Mouse (Mus musculus) intestine, postnatal 0 days (tissue): ENCODE measurements around the gene Apobec1. TPM values are rescaled to one million over a fixed set of nuclear protein-coding genes. Genes with fewer than 3 reads are reported as not detected.
"Not testable (repeated sequence)": the region's sequence is repeated elsewhere in the genome, so short reads cannot be mapped to it uniquely, and the experiment has no call there.

Experiments used
- ATAC-seq: fragments of 200-750 bp; cut with Nextera tagmentation; 2 replicates; pipeline ENCODE4 v1.8.0; 2017; ENCODE audit warnings: mild to moderate bottlenecking, moderate TSS enrichment, moderate library complexity
- H3K27ac ChIP-seq: fragments of 300-500 bp; sonication (generic); 2 replicates; pipeline ENCODE4 v1.5.1; 2014; ENCODE audit warnings: mild to moderate bottlenecking, low read depth, low read length, moderate library complexity
- H3K27me3 ChIP-seq: fragments of 300-500 bp; sonication (generic); replicated peaks from 2 replicates; pipeline ENCODE4 v1.6.1; 2014; ENCODE audit warnings: low read length, mixed read lengths; ENCODE audit not compliant: control insufficient read depth, insufficient read depth
- H3K36me3 ChIP-seq: fragments of 300-500 bp; sonication (generic); 2 replicates; pipeline ENCODE4 v1.6.1; 2014; ENCODE audit warnings: mild to moderate bottlenecking, moderate library complexity; ENCODE audit not compliant: control insufficient read depth, insufficient read depth
- H3K4me1 ChIP-seq: fragments of 300-500 bp; sonication (generic); replicated peaks from 2 replicates; pipeline ENCODE4 v1.6.1; 2014; ENCODE audit warnings: antibody characterized with exemption, low read length, mixed read lengths; ENCODE audit not compliant: control insufficient read depth, insufficient read depth
- H3K4me2 ChIP-seq: fragments of 300-500 bp; sonication (generic); replicated peaks from 2 replicates; pipeline ENCODE4 v1.6.1; 2014; ENCODE audit warnings: low read depth, mild to moderate bottlenecking, moderate library complexity
- H3K4me3 ChIP-seq: fragments of 300-500 bp; sonication (generic); 2 replicates; pipeline ENCODE4 v1.5.1; 2014; ENCODE audit warnings: low read depth, low read length
- H3K9ac ChIP-seq: fragments of 300-500 bp; sonication (generic); 2 replicates; pipeline ENCODE4 v1.6.1; 2014; ENCODE audit warnings: mild to moderate bottlenecking, low read depth, low read length
- H3K9me3 ChIP-seq: fragments of 300-500 bp; sonication (generic); 2 replicates; pipeline ENCODE4 v1.6.1; 2016; ENCODE audit warnings: mixed run types; ENCODE audit not compliant: control insufficient read depth
- CTCF ChIP-seq: sonication (generic); IDR thresholded peaks from 2 replicates; pipeline ENCODE4 v1.5.1; 2016; ENCODE audit warnings: low read depth, mild to moderate bottlenecking, control low read depth, antibody characterized with exemption, moderate library complexity
- WGBS: fragments of 180-500 bp; shearing (Covaris S2); extraction: QIAGEN DNeasy Blood & Tissue Kit; methylation state at CpG from one replicate; pipeline ENCODE4 v1.1.7; 2014; 5-methylcytosine and 5-hydroxymethylcytosine counted together
- polyA plus RNA-seq: library from polyadenylated mRNA; unstranded; fragments of >200 nt; fragmentation: Nextera tagmentation; extraction: Ambion mirVana; gene quantifications from 2 replicates; pipeline ENCODE4 v1.2.1, GENCODE M21; 2015

Apobec1 gene
- 23.8 and 26.0 TPM in 2 replicates for polyA plus RNA-seq

GRCm38 (mm10) chr6:122602242-122602991 is at the start of gene Apobec1:
TSS of gene Apobec1 (minus strand) at chr6:122602444.
- Histone ChIP-seq H3K4me3 (peak within 1 kb of the TSS; percentile 58), H3K4me1 (no peaks in the 10 kb centered on the region), H3K27ac (peak within 1 kb of the TSS; percentile 62), H3K27me3 (no peaks in the 10 kb centered on the region), H3K9ac (peak within 1 kb of the TSS; percentile 67), H3K9me3 (no peaks in the 10 kb centered on the region), H3K4me2 (peak within 1 kb of the TSS; percentile 58), H3K36me3 (no peaks in the 10 kb centered on the region)
- 3% methylated on average over 22 of the region's 22 CpGs for WGBS
- no peak for TF ChIP-seq CTCF
- peak; percentile 89 for ATAC-seq

- Histone ChIP-seq H3K4me1 (no peaks in the 10 kb centered on the region), H3K4me3 (no peak overlapping the region), H3K9me3 (no peaks in the 10 kb centered on the region), H3K36me3 (no peaks in the 10 kb centered on the region), H3K27ac (no peak overlapping the region), H3K9ac (no peak overlapping the region), H3K27me3 (no peaks in the 10 kb centered on the region), H3K4me2 (no peak overlapping the region)
- no peak for TF ChIP-seq CTCF
- 52% methylated on average over 5 of the region's 5 CpGs for WGBS
- ATAC-seq: no peak
Observed at GRCm38 (mm10) chr6:122650398-122650980, 48.2 kb upstream of the Apobec1 start.

- ATAC-seq: no peak
- H3K4me1 ChIP-seq: no peaks in the 10 kb centered on the region
- no peaks in the 10 kb centered on the region for H3K36me3 ChIP-seq
- H3K4me2 ChIP-seq: no peak overlapping the region
- no peaks in the 10 kb centered on the region for H3K9me3 ChIP-seq
- no peak overlapping the region for H3K9ac ChIP-seq
- no peaks in the 10 kb centered on the region for H3K27me3 ChIP-seq
- no peak overlapping the region for H3K27ac ChIP-seq
- 71% methylated on average over 3 of the region's 3 CpGs for WGBS
- no peak; the same call in 1 of the 2 replicates for TF ChIP-seq CTCF
- no peak overlapping the region for H3K4me3 ChIP-seq
Observed at GRCm38 (mm10) chr6:122649903-122650302, 47.7 kb upstream of the Apobec1 start.

GRCm38 (mm10) chr6:122644196-122644595 is 42.0 kb upstream of the Apobec1 start:
- H3K27ac ChIP-seq, H3K9ac ChIP-seq, ATAC-seq, H3K9me3 ChIP-seq, H3K4me3 ChIP-seq, H3K27me3 ChIP-seq, H3K4me1 ChIP-seq, H3K36me3 ChIP-seq, H3K4me2 ChIP-seq: not testable (repeated sequence)
- 93% methylated on average over 19 of the region's 21 CpGs for WGBS

- H3K27ac ChIP-seq, H3K4me1 ChIP-seq, ATAC-seq, H3K36me3 ChIP-seq, H3K27me3 ChIP-seq, H3K9me3 ChIP-seq, H3K9ac ChIP-seq, H3K4me3 ChIP-seq, H3K4me2 ChIP-seq: not testable (repeated sequence)
- 71% methylated on average over 4 of the region's 4 CpGs for WGBS
Observed at GRCm38 (mm10) chr6:122637566-122637965, 35.3 kb upstream of the Apobec1 start.

GRCm38 (mm10) chr6:122636666-122637065 is 34.4 kb upstream of the Apobec1 start:
- no peak for ATAC-seq
- TF ChIP-seq CTCF: no peak; the same call in 1 of the 2 replicates
- no peak overlapping the region for H3K27ac ChIP-seq
- 69% methylated on average over 3 of the region's 3 CpGs for WGBS
- no peak overlapping the region for H3K4me2 ChIP-seq
- H3K36me3 ChIP-seq: no peaks in the 10 kb centered on the region
- no peak overlapping the region for H3K4me3 ChIP-seq
- H3K9ac ChIP-seq: no peak overlapping the region
- H3K27me3 ChIP-seq: no peaks in the 10 kb centered on the region
- no peaks in the 10 kb centered on the region for H3K4me1 ChIP-seq
- no peaks in the 10 kb centered on the region for H3K9me3 ChIP-seq
